Mouse (Mus musculus): ENCODE results near the gene Adrb1. TPM values are rescaled to one million over a fixed set of nuclear protein-coding genes. Genes with fewer than 3 reads are reported as not detected.

The Adrb1 gene
- total and polyA plus RNA-seq, 3 experiments: not detected

GRCm38 (mm10) chr19:56759740-56760139 is 37.7 kb downstream of the Adrb1 start:
- Histone ChIP-seq H3K4me1 (ENCODE audit: control insufficient read depth in 1 of 2, insufficient read depth in 2 of 2, low read length in 2 of 2) (no peaks in the 10 kb centered on the region), H3K9ac (ENCODE audit: control insufficient read depth, low read depth, low read length, poor library complexity, severe bottlenecking) (no peak overlapping the region), H3K9me3 (replicated peaks; ENCODE audit: insufficient read depth, low read length) (no peaks in the 10 kb centered on the region), H3K36me3 (ENCODE audit: control insufficient read depth in 1 of 2, insufficient read depth in 2 of 2, low read length in 2 of 2) (no peaks in the 10 kb centered on the region), H3K27me3 (ENCODE audit: control insufficient read depth in 1 of 2, insufficient read depth in 2 of 2, low read length in 2 of 2) (no peaks in the 10 kb centered on the region), H3K79me2 (ENCODE audit: control insufficient read depth, insufficient read depth, low read length, poor library complexity) (no peaks in the 10 kb centered on the region), H3K27ac (ENCODE audit: control insufficient read depth, low read depth, low read length) (no peak overlapping the region), H3K4me3 (ENCODE audit: control insufficient read depth in 1 of 2, insufficient read depth in 1 of 2, low read depth in 2 of 2, low read length in 2 of 2) (no peak overlapping the region)
- TF ChIP-seq SMC3 (IDR thresholded peaks at IDR 0.05; ENCODE audit: low read depth, low read length) (no peak), POLR2AphosphoS5 (IDR thresholded peaks at IDR 0.05; ENCODE audit: borderline replicate concordance, low read depth, low read length) (no peak), ZC3H11A (IDR thresholded peaks at IDR 0.05; ENCODE audit: low read depth, low read length) (no peak), ZKSCAN1 (IDR thresholded peaks at IDR 0.05; ENCODE audit: low read depth, low read length) (no peak), MXI1 (IDR thresholded peaks at IDR 0.05; ENCODE audit: low read depth, low read length) (no peak), USF2 (IDR thresholded peaks at IDR 0.05; ENCODE audit: borderline replicate concordance in 1 of 2, insufficient read depth in 1 of 2, low read depth in 1 of 2, low read length in 2 of 2) (no peak)
- DNase-seq (ENCODE audit: low read depth, low spot score): no peak

GRCm38 (mm10) chr19:56760306-56760940 is 38.4 kb downstream of the Adrb1 start:
- Histone ChIP-seq H3K27ac (ENCODE audit: control insufficient read depth, low read depth, low read length) (no peak overlapping the region), H3K9ac (ENCODE audit: control insufficient read depth, low read depth, low read length, poor library complexity, severe bottlenecking) (no peak overlapping the region), H3K27me3 (ENCODE audit: control insufficient read depth in 1 of 2, insufficient read depth in 2 of 2, low read length in 2 of 2) (no peaks in the 10 kb centered on the region), H3K4me1 (ENCODE audit: control insufficient read depth in 1 of 2, insufficient read depth in 2 of 2, low read length in 2 of 2) (no peaks in the 10 kb centered on the region), H3K36me3 (ENCODE audit: control insufficient read depth in 1 of 2, insufficient read depth in 2 of 2, low read length in 2 of 2) (no peaks in the 10 kb centered on the region), H3K4me3 (ENCODE audit: control insufficient read depth in 1 of 2, insufficient read depth in 1 of 2, low read depth in 2 of 2, low read length in 2 of 2) (no peak overlapping the region), H3K9me3 (replicated peaks; ENCODE audit: insufficient read depth, low read length) (no peaks in the 10 kb centered on the region), H3K79me2 (ENCODE audit: control insufficient read depth, insufficient read depth, low read length, poor library complexity) (no peaks in the 10 kb centered on the region)
- no peak for DNase-seq (ENCODE audit: low read depth, low spot score)
- TF ChIP-seq MAZ (IDR thresholded peaks at IDR 0.05; ENCODE audit: low read depth, low read length) (no peak), GATA1 (IDR thresholded peaks at IDR 0.05; ENCODE audit: low read depth, low read length) (peak; percentile 28; the same call in 1 of the 2 replicates)

GRCm38 (mm10) chr19:56761096-56761495 is 39.1 kb downstream of the Adrb1 start:
- TF ChIP-seq MAX (IDR thresholded peaks at IDR 0.05; ENCODE audit: low read length) (no peak), ZC3H11A (IDR thresholded peaks at IDR 0.05; ENCODE audit: low read depth, low read length) (no peak), USF2 (IDR thresholded peaks at IDR 0.05; ENCODE audit: borderline replicate concordance in 1 of 2, insufficient read depth in 1 of 2, low read depth in 1 of 2, low read length in 2 of 2) (no peak)
- Histone ChIP-seq H3K36me3 (ENCODE audit: control insufficient read depth in 1 of 2, insufficient read depth in 2 of 2, low read length in 2 of 2) (no peaks in the 10 kb centered on the region), H3K27ac (ENCODE audit: control insufficient read depth, low read depth, low read length) (no peak overlapping the region), H3K79me2 (ENCODE audit: control insufficient read depth, insufficient read depth, low read length, poor library complexity) (no peaks in the 10 kb centered on the region), H3K9me3 (replicated peaks; ENCODE audit: insufficient read depth, low read length) (no peaks in the 10 kb centered on the region), H3K27me3 (ENCODE audit: control insufficient read depth in 1 of 2, insufficient read depth in 2 of 2, low read length in 2 of 2) (no peaks in the 10 kb centered on the region), H3K9ac (ENCODE audit: control insufficient read depth, low read depth, low read length, poor library complexity, severe bottlenecking) (no peak overlapping the region), H3K4me1 (ENCODE audit: control insufficient read depth in 1 of 2, insufficient read depth in 2 of 2, low read length in 2 of 2) (no peaks in the 10 kb centered on the region), H3K4me3 (ENCODE audit: control insufficient read depth in 1 of 2, insufficient read depth in 1 of 2, low read depth in 2 of 2, low read length in 2 of 2) (no peak overlapping the region)
- DNase-seq (ENCODE audit: low read depth, low spot score): no peak

Measured in MEL (cell line).